Mouse (Mus musculus) gonadal fat pad, adult 2 months (tissue): ENCODE measurements around the gene Bsg. TPM values are rescaled to one million over a fixed set of nuclear protein-coding genes. Genes with fewer than 3 reads are reported as not detected.

ENCODE experiments used
- DNase-seq: peaks from one replicate; pipeline ENCODE4 v3.0.0-alpha.2; 2012; ENCODE audit warnings: low read depth
- polyA plus RNA-seq: library from polyadenylated mRNA; depleted of rRNA; stranded (reverse); fragments of >200 nt; gene quantifications from 2 replicates; pipeline ENCODE4 v1.2.3, GENCODE M21; 2012

Bsg gene
- polyA plus RNA-seq, 1 experiment: 595 TPM

DNA sequence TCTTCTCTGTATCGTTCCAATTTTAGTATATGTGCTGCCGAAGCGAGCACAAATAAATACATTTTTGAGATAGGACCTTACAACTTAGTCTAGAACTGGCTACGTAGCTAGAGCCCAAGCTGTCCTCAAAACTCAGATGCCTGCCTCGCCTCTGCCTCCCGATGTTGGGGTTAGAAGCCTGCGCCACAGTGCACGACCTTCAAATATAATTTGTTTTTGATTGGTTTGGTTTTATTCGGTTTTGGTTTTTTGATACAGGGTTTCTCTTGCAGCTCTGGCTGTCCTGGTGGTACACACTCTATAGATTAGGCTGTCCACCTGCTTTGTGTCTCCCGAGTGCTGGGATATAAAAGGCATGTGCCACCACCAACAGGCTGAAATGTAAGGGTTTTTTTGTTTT, 750 bp upstream of the Bsg start:
- DNase-seq: no peak

DNA sequence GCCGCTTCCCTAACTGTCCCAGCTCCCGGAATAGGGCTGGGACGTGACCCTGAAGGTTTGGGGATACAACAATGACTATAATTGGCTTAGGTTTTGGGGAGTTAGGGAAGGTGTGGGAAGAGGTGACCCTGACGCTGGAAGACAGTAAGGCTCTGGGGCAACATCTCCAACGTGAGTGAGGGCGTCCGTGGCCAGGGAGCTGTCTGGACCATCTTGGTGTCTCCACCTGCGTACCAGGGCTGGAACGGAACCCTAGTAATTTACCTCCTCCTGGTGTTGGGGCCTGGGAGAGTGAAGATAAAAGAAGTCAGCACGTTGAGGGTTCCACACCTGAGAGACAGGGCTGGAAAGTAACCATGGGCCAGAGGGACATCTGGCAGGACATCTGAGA, 674 bp downstream of the Bsg start:
- DNase-seq: no peak

DNA sequence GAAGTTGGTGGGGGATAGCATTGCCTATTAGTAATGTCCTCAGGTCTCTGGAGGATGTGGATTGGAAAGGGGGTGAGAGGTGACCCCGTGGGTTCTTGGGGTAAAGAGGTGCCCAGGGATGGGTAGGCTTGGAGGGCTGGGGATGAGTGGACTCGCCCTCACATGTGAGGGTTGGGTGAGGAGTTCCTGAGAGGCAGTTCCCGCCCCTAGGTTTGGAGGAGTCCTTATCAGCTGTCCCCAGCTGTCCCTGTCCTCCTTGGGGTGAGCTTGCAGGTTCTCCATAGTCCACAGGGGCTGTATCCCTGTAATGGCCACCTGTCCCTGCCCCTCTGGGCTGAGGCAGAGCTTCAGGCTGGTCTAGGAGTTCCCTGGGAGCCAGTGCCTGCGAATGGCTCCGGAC, 1.7 kb downstream of the Bsg start:
- no peak for DNase-seq

DNA sequence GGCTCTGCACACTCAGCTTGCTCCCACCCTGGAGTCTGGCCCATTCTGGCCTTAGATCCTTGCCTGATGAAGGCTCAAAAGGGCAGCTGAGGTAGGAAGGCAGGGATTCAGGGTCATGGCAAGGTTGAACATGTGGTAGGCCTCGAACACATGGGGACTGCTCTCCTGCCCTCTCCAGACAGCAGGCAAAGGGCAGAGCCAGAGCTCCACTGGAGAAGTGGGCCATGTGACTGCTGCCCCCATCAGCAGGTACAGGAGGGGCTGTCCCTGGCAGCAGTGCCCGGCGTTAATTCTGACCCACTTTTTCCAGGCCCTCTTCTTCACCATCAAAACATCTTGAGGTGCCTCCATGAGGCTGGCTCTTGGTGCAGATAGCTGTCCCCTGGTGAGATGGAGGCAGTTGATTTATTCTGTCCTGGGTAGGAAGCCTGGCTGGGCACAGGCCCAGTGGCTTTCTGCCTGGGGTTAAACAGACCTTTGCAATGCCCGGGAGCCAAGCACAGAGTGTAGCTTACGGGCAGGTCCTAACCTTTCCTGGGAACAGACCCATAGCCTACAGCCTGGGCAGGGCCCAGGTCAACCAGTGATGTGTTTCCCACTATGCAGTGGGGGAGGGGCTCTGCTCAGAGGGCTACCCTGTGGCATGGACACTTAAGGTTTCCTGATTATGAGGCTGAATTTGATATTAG, 2.3 kb downstream of the Bsg start:
- no peak for DNase-seq

DNA sequence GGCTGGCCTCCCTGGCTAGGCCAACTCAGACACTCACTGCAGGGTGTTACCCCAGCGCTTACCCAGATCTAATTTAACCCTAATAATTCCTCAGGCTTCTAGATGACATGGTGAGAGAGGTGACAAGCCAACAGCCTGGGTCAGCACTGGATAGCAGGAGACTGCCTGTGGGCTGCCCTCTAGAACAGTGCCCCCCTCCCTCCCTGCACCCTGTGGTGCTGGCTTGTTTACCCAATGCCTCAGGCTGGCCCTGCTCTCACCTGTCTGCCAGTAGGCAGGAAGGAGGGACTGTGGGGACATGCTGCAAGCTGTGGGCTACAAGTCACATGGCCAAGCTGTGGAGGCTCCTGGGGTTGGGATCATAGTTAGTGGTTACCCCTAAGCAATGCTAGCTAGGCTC, 2.9 kb downstream of the Bsg start:
- no peak for DNase-seq

DNA sequence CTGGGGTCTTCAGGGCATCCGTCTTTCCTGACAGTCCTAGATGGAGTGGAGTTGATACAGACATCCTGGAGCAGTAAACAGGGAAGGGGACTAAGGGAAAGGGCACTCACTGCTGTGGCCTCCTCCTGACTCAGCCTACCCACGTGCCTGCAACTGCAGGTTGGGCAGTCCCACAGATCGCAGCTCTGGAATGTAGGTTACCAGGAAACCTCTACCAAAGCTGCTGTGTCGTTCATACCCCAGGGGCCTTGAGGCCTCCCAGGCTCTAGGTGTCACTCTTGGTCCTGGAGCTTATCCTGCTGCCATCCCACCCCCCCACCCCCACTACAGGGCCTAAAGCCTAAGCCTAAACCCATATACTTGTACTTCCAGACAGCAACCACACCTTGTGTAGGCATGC, 3.5 kb downstream of the Bsg start:
- no peak for DNase-seq

DNA sequence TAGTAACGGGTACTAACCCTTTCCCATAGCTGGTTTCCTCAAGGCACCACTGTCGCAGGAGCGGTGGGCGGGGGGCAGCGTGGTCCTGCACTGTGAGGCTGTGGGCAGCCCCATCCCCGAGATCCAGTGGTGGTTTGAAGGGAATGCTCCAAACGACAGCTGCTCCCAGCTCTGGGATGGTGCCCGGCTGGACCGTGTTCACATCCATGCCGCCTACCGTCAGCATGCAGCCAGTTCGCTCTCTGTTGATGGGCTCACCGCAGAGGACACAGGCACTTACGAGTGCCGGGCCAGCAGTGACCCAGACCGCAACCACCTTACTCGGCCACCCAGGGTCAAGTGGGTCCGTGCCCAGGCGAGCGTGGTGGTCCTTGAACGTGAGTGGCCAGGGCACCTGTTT, 4.4 kb downstream of the Bsg start:
- DNase-seq: no peak

DNA sequence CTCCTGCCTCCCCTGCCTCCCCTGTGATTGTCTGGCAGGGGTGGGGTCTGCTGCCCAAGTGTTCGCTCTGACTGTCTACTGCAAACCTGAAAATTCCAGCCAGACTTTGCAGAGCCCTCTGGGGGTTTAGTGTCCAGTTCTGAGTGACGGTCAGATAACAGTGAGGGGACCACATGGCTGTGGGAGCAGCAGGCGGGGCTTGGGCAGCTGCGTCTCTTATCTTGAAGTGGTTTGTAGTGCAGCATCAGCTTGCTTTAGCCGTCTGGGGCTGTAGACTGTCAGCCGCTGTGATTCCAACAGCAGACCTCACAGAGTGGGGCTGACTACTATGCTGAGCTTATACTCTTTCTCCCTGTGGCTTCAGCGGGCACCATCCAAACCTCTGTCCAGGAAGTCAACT, 5.0 kb downstream of the Bsg start:
- DNase-seq: no peak

DNA sequence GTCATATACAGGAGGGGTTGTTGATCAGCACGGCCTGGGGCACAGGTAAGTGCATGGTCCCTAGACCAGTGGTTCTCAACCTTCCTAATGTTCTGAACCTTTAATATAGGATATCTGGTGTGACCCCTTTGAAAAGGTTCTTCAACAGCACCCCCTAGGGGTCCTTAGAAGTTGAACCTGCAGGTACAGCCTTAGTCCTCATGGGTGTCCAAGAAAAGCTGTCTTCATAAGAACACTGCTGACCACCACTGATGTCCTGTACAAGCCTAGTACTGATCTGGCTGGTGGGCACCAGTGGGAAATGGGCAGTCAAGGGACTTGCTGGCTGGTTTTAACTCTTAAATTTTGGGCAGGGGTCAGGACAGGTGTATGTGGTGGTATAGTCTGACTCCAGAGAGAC, 7.7 kb downstream of the Bsg start:
- no peak for DNase-seq

DNA sequence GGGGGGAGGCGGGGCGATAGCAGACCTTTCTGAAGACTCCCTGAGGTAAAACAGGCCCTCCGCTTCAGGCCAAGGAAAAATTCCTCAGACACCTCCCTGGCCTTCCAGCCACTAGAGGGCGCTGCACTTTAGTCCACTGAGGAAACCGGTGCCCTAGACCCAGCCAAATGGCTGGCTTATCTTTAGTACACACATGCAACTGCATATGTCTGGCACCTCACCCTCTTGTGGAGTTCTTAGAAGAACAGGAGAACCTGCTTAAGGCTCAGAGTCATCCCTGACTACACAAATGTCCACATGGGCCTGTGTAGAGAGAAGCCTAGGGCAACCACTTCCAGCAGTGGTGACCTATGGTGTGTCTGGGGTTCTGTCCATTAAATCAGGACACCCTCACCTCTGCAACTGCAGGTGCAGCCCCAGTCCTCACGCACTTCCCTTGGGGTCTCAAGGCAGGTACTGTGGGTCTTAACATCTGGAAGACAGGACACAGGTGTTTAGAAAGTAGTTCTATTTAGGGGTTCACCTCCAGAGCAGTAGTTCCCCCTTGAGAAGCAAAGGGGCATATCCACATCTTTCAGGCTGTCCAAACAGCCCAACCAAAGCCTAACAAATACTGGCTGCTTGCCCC, 8.3 kb downstream of the Bsg start:
- DNase-seq: no peak

DNA sequence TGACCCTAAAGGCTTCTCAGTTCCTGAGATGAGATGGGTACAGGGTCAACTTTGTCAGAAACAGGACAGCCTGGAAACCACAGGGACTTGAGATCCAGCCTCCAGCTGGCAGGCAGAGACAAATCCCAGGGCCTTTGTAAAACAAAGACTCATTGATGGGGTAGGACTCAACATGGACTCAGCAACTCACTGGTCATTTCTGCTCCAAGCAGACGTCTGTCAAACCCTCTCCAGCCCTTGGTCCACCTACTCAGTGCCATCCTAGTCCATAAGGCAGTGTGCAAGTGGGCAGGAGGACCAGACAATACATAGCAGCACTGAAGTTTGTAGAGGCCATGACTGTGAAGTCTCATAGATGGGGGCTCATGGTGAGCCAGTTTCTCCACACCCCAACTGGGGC, 8.9 kb downstream of the Bsg start:
- no peak for DNase-seq

DNA sequence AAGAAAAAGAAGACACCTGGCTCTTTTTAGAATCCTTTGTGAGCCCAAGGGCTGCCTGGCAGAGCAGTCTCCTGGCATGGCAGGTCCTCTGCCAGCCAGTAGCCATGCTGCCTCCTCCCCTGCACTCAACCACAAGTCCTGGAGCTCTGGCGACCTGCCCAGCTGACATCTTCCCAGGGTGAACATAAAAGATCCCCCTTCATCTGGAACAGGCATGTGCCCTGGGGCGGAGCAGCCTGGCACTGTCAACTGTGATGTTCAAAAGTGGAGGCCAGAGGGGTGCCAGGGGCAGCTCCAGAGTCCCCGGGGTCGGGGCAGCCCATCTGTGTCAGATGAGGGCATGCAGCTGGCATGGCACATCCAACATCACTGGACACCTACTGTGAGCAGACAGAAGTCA, 10.7 kb downstream of the Bsg start:
- DNase-seq: no peak

DNA sequence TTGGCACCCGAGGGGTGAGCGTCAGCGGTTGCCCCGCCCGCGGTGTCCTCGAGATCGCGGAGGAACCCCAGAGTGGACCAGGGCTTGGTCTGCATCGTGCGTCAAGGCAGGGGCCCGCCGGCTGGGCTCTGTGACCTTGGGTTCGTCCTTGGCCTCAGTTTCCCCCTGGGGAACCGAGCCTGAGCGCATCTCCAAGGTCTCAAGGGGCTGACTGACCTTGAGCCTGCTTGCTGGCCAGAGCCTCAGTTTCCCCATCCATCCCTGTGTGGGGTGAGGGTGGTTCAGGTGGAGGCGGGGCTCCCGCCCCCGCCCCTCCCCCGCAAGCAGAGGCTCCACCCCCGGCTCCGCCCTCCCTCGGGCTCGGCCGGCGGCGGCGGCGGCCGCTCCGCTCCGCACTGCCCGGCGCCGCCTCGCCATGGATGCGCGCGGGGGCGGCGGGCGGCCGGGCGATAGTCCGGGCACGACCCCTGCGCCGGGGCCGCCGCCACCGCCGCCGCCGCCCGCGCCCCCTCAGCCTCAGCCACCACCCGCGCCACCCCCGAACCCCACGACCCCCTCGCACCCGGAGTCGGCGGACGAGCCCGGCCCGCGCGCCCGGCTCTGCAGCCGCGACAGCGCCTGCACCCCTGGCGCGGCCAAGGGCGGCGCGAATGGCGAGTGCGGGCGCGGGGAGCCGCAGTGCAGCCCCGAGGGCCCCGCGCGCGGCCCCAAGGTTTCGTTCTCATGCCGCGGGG, 12.1 kb downstream of the Bsg start, which contains the start of gene Hcn2:
Hcn2 (plus strand) TSS at position 381 of the 734 bp plus-strand sequence.
- no peak for DNase-seq

DNA sequence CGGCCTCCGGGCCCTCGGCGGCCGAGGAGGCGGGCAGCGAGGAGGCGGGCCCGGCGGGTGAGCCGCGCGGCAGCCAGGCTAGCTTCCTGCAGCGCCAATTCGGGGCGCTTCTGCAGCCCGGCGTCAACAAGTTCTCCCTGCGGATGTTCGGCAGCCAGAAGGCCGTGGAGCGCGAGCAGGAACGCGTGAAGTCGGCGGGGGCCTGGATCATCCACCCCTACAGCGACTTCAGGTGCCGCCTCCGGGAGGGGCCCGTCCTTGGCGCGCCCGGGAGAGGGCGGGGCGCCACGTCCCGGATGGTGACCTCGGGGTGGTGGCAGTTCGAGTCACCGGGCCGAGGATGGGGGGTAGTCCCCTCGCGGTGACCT, 12.7 kb downstream of the Bsg start:
- DNase-seq: no peak

DNA sequence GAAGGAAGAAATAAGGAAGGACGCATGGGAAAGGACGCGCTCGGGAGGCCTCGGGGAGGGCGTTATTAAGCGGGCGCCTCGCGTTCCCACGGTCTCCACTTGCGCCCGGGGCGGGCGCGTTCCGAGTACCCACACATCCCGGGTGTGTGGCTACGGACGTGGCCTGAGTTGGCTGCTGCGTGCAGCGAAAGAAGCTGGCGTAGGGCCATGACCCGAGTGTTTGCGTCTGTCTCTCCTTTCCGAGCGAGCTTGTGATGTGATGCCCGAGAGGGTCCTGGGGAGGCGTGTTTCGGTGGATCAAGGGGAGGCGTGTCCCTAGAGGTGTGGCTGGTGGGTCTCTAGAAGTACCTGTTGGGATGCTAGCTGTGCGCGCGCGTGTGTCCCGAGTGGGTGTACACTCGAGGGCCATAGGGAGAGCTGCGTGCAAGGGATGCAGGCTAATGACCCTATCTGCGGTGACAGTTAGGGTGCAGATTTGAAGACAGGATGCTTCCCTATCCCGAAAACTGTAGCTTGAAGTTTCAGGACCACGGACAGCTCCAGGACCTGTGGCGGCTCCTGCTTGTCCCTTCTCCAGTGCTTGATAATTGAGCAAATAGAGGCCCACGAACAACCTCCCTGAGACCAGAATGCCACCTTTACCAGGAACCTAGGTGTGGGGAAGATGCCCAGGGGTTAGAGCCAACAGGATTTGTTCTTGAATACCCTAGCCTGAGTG, 13.5 kb downstream of the Bsg start:
- no peak for DNase-seq

DNA sequence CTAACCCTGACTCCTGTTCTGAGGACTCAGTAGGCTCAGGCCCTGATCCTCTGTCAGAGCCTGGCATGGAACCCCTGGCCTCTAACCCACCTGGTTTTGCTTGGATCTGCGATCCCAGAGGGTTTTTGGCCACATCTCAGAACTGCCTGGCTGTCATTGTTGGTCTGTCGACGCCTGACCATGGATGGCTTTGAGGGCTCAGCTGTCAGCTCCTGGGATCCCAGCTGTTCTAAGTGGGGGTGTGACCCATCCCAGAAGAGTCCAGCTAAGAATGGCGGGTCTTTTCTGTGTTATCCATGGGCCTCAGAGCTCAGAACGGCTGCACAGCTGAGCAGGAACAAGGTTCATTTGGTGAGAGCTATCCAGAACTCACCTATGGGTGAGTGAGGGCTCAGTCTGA, 16.8 kb downstream of the Bsg start:
- DNase-seq: no peak

DNA sequence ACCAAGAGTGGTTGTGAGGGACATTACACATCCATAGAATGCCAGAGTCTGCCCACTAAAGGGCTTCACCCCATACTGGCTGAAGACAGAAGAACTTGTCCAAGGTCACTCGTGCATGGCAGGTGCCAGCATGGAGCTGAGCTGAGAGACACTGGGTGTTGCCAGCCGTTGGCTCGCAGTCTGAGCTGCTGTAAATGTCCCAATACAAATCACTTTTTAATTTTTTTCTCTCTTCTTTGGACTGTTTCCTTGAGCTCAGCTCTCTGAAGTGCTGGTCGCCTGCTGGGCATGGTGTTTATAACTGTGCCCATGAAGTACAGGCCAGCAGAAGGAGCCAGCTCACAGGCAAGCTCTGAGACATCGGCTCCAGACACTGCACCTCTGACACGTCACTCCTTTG, 18.8 kb downstream of the Bsg start:
- DNase-seq: no peak

DNA sequence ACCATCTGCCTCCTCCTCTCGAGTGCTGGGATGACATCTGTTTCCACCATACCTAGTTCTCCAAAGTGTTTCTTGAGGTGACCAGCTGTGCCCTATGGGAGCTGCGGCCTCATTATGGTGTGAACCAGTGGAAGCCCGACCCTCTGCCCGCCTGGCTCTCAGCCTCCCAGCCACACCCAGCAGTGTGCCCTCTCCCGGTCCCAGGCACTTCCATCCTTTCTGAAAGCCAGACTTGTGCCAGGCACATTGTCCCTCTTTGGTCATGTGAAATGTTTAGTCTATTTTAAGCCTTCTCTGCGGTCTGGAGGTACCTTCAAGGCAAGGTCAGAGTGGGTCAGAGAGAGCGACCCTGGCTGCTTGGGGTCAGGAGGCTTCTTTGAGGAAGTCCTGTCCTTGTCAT, 19.4 kb downstream of the Bsg start:
- DNase-seq: no peak

DNA sequence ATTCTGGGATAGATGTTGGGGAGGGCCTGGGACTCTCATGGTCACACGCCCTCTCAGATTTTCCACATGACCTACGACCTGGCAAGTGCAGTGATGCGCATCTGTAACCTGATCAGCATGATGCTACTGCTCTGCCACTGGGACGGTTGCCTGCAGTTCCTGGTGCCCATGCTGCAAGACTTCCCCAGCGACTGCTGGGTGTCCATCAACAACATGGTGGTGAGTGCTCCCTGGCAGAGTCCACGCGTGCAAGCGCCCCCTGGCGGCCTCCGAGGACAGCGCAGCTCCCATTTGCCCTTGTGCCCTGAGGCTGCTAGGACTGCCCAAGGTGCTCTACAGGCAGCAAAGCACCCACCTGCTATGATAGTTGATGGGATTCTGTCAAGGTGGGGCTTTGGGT, 21.8 kb downstream of the Bsg start:
- no peak for DNase-seq

DNA sequence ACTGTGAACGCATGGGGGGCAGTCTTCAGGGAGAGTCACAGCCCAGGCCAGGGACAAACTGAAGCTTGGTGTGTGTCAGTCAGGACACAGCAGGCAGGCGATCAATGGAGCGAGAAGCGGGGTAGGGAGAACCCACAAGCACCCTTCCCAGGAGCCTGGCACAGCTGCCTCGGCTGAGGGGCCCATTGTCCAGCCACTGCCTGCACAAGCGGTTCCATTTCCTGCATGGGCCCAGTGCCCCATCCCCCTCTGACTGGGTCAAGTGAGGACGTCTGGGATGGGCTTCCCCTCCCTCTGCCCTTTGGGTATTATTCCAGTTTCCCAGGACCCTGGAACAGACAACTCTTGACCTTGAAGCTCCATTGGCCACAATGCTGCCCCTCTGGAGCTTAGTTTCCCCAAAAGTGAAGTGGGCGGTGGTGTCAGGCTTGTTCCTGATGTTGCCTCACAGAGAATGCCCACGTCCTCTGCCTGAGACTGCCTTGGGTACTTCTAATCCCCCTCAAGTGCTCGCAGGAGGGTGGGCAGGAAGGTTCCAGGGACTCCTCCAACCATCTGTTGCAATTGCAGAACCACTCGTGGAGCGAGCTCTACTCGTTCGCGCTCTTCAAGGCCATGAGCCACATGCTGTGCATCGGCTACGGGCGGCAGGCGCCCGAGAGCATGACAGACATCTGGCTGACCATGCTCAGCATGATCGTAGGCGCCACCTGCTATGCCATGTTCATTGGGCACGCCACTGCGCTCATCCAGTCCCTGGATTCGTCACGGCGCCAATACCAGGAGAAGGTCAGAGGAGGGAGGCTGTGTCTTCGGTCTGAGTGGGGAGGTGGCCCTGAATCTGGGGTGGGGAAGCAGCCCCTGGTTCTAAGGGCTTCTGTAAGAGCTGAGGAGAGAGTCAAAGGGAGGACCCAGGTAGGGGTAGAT, 24.3 kb downstream of the Bsg start:
- no peak for DNase-seq

DNA sequence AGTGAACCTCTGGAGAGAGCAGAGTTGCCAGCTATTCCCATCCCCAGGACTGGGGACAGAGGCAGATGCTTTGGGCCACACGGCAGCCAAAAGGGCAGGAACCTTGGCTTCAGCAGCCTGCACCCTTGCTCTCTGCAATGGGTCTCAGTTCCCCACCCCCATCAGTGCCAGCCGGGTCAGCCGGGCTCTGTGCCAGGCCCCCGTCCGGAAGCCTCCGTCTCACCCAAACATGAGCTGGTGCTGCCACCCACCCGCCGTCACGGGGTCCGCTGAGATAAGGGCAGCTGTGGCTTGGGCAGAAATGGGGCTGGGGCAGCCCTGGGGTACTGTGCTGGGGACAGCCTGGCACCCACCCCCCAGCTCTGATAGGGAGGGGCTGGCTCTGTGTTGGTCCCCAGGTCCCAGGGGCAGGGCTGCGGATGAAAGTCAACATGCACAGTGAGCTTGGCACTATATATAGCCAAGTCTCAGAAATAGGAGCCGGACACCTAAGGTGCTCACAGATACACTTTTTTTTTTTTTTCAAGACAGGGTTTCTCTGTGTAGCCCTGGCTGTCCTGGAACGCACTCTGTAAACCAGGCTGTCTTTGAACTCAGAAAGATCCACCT, 25.2 kb downstream of the Bsg start:
- DNase-seq: no peak
